Mouse (Mus musculus) right cerebral cortex, postnatal 4 days (tissue): ENCODE results near the gene Il18r1.

ENCODE experiments used
- DNase-seq: peaks from one replicate; pipeline ENCODE4 v3.0.0-alpha.2; 2022

The Il18r1 gene

DNA sequence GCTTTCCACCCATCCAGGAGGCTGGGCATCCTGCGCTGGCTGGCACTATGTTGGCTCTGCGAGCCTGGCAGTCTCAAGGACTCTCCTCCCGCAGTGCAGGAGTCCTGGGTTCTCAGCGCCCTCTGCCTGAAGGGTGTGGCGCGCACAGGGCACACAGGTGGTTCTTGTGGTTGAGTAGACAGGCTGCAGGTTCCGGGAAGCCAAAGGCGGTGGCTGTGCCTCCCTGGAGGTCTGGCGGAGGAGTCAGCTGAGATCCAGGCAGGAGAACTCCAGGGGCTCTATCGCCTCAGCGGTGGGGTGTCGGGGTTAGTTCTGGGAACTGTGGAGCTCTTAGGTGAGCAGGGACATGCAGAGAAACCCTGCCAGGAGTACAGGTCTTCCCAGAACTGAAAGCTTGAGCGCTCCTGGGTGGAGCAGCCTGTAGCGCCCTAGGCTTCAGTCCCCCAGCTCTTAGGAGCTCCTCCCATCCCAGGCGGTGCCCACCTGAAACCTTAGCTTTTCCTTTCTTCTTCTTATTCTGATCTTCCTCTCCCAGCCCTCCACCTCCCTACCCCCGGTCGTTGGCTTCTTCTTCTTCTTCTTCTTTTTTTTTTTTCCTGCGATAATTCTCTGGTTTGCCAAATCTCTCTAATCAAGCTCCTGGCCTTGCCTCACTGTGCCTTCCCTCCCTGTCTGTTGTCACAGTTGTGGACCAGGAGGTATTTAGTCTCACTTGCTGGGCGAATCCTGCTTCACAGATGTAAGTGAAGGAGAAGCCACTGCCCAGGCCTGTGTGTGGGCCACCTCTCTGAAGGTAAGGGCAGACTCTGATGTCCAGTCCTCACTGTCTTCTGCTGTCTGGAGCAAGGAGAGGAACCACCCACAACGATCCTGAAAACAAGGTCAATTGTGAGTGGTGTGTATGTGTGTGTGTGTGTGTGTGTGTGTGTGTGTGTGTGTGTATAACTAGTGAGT is at the start of gene Il18r1:
Il18r1 (plus strand) TSS at position 76 of the 954 bp plus-strand sequence.
- no peak for DNase-seq

DNA sequence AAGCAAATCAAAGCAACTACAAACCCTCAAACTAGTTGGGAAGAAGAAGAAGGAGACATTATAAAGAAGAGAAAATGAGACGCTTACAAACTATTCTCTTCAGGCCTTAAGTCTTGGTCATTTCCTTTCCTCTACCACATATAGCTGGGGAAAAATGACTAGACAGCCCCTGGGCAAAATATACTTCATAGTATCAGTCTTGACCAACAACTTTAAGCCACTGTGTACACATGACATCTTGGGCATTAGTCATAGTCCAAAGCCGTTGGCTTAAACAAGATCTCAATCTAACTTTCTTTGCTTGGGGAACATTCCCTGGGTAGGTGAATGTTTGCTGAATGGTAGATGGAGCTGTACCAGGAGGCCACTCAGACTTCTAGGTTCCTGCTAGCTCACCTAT is 48.3 kb upstream of the Il18r1 start:
- DNase-seq = no peak

DNA sequence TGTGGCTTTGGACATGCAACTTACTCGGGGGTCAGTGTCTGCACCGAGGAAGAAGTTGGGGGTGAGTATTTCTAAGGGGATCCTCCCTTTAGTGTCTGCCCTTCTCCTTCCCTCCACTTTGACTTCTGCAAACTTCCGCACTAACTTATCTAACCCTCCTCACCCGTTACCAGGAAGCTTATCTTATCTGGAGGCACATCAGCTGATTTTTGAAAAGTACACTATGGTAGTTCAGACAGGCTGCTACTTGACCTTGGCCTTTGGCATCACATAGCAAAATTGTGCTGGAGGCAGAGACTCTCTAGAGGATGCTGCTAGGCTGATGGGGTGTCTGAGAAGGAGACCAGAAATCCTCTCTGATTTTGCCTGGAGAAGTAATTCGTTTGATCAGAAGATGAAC is 46.8 kb upstream of the Il18r1 start:
- no peak for DNase-seq

- no peak for DNase-seq
Observed at GRCm38 (mm10) chr1:40423892-40424291, 41.5 kb upstream of the Il18r1 start.

DNA sequence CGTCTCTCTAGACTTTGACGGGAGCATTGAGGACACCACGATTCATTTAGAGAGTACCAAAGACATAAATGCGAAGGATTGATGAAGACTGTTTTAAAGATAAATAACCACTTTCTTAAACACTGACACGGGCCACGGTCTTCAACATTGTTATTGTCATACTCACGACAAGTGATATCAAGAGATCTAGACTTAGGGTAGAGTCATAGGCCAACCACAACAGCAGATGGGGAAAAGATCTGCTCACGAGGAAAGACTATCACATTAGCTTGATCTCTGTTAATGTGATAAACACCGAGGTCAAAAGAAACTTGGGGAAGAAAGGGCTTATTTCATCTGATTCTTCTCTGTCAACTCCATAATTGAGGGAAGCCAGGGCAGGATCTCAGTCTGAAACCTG is 38.1 kb upstream of the Il18r1 start:
- DNase-seq = no peak

GRCm38 (mm10) chr1:40427901-40428300 is 37.5 kb upstream of the Il18r1 start:
- no peak for DNase-seq

- no peak for DNase-seq
Observed at GRCm38 (mm10) chr1:40428910-40429675, 36.3 kb upstream of the Il18r1 start, which contains the start of gene Il1rl1. Gene Il1rl1, plus strand, starts transcription at chr1:40429570.

- no peak for DNase-seq
Observed at GRCm38 (mm10) chr1:40430143-40430834, 35.1 kb upstream of the Il18r1 start.

DNA sequence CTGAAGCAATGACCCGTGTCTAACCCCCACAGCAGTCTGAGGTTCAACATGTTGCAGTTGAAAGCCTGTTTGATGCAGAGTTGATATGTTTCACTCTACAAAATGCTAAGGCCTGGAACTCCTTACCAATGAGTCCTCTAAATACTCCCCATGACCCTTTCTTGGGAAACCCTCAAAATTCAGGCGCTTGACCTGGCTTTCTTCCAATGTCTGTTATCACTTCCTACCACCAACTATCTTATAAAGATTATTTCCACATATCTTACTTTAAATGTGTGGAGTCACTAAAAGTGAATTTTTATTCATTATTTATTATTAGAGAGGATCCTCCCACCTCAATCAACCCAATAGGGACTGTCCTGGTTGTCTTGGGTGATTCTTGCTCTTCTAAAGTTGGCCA is 33.2 kb upstream of the Il18r1 start:
- no peak for DNase-seq

DNA sequence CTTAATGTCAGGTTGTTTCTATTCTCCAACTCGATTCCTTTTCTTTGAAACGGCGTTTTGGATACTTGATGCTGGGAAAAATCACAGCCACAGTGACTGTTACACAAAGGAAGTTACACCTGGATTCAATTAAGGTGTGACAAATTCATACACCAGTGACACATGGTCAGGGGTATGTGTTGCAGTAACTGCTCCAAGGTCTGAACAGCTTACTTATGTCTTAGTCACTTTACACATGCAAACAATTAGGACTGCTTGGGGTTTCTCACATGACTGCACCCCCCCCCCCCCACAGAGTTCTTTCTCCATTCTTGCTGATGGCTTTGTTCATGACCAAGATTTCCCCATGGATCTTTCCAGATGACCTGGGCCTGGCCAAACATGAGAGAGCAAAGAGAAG is 29.4 kb upstream of the Il18r1 start:
- DNase-seq = no peak

- DNase-seq = no peak
Observed at GRCm38 (mm10) chr1:40437340-40437739, 28.0 kb upstream of the Il18r1 start.

DNA sequence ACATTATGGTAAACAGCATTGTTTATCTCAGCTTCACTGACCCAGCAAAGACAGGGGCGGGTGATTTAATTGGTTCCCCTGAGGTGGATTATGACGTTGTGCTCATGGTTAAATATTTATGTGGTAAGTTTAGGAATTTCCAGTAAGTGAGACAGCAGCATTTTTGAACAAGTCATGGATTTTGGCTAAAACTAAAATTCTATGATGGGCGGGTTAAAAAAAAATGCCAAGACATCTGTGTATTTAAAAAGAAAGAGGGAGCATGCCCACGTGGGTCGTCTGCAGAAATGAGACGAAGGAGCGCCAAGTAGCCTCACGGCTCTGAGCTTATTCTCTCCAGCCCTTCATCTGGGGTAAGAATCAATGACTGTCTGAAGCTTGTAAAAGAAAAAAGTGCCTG is 25.8 kb upstream of the Il18r1 start:
- DNase-seq = no peak

GRCm38 (mm10) chr1:40444800-40445199 is 20.6 kb upstream of the Il18r1 start:
- no peak for DNase-seq

DNA sequence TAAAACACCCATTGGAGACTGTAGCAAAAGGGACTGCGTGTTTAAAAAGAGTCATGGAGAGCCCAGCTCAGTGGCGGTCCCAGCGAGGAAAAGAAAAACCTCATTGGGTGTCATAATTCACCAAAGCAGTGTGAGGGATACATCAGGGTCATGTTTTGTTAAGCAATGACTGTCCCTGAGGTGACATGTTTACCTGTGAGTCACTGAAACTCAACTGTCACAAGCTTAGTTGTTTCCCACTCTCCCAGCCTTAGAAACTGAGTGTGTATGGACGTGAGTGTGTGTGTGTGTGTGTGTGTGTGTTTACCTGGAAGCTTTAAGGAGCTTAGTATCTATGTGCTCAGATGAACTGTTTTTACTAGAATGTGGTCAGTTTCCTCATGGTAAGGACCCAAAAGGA is 2.0 kb downstream of the Il18r1 start:
- no peak for DNase-seq

DNA sequence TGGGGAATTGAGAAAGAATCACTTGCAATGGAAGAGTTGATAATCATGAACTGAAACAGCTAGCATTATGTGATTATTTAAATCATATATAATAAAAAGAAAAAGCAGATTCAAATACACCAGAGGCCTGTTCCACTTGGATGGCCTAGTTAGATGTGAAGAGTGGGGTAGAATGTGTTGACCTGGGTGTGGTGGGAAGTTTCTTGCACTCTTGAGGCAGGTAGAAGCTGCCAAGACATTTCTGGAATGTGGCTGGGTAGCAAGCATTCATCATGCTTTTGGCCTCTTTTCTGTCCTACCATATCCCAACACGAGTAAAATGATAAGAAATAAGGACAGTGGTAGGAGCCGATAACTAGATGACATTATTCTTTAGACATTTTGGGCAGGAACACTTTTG is 3.5 kb downstream of the Il18r1 start:
- DNase-seq = no peak

- no peak for DNase-seq
Observed at GRCm38 (mm10) chr1:40469900-40470299, 4.5 kb downstream of the Il18r1 start.

DNA sequence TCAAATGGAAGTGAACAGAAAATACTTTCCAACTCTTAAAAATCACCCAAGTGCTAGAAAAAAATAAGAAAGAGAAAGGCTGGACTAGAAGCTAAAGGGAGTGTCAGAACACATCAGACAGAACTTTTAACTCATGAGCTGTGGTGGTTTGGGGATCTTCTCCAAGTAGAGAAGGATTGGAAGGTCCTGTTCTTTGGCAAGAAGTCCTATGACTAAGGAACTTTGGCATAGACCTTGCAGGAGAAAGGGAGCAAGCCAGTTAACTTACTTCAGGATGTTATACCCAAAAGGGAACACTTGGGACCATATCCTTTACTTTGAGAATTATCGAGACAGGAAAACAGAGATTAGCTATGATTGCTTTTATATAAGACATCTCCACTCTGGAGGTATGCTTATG is 7.0 kb downstream of the Il18r1 start:
- no peak for DNase-seq

DNA sequence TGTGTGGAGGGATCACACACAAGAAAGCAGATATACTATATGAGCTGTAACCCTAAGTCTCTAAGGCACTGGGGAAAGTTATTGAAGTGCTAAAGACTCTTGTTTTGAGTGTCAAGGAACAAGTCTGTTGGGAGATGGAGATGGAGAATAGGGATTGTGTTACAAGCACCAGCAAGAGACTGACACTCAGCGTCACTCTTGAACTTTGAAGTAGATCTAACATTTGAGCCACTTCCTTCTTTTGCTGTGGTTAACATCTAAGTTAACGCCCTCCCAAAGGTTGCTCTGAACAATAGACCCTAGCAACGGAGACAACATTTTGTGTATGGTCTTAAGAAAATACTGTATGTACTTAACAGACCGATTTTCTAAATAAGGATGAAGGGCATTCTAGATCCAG is 8.3 kb downstream of the Il18r1 start:
- no peak for DNase-seq

- DNase-seq = no peak
Observed at GRCm38 (mm10) chr1:40474336-40474735, 9.0 kb downstream of the Il18r1 start.

DNA sequence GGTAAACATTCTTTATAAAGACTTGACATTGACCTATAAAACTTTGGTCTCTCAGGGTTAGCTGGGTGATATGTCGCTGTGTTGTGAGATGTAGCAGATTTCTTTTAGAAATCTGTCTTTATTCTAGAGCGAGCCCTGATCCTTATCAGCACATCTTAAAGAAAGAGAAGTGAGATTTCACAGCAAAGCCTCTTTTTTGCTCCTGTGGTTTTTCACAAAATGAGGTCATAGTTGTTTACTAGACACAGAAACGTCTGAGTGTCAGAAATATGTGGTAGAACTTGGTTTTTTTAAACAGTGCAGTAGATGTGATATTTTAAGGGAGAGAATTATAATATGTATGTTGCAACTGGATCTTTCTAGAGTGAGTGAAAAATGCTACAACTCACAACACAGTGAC is 10.3 kb downstream of the Il18r1 start:
- DNase-seq = no peak

DNA sequence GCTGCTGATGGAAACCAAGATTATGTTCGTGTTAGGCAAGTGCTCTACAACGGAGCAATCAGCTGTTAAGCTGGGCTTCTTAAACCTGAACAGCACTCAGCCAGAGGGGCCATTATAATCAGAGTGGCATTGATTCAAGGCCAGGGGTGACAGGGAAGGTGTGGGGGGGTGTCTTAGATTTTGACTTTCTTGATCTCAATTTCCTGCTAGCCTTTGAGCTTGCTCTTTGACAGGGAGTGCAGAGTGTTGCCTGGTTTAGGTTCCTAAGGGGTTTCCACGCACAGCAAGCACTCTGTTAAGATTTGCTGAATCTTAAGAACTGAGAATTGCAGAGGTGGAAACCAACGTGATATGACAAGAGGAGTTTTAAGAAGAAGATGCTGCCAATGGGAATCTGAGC is 11.4 kb downstream of the Il18r1 start:
- no peak for DNase-seq

DNA sequence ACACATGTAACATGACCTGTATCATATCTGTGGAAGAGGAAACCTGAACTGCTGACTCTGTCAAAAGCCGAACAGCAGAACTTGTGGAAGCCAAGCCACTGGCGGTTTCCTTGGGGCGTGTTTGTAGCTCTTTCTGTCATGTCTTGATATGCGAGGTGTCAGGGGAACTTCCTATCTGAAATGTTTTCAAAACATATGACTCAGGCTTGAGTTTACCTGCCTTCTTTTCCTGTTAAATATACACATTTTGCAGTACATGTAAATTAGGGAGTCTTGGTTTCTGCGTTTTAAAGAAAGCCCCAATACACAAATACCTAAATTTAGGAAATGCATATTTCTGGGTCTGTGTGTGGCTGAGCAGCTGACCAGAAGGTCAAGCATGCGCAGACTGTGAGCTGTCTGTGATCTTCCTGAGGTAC is 14.2 kb downstream of the Il18r1 start:
- no peak for DNase-seq

GRCm38 (mm10) chr1:40494594-40494993 is 29.2 kb downstream of the Il18r1 start:
- no peak for DNase-seq
